Comparison of ENCODE assay signal across 9 mouse cellular contexts in genomic region chr5:122280422-122280826, GRCm38 (mm10). TPM values are rescaled to one million over a fixed set of nuclear protein-coding genes. Genes with fewer than 3 reads are reported as not detected.
DNase-seq lines count a peak whose midpoint lies in the region; ATAC-seq and TF ChIP-seq lines count a peak whose summit lies in the region.
"Had no signal": no experiment of that assay in that cellular context is flagged by ENCODE, and none has a peak within 500 bp of the region (broad histone marks: within the 10 kb centered on the region; RNA-seq: fewer than 3 reads in every experiment).

No protein-coding gene starts in this region.

- no peaks in the 10 kb centered on the region for H3K9me3 ChIP-seq in heart, embryonic 10.5 days
- H3K9me3 ChIP-seq in liver, postnatal 0 days (ENCODE audit: low read length) = no peaks in the 10 kb centered on the region

- DNase-seq in heart, embryonic 10.5 days (ENCODE audit: low spot score) = no peak
- no peak for DNase-seq in heart, postnatal 14 days
- no peak for DNase-seq in testis, postnatal 14 days (ENCODE audit: low spot score)
- no peak for DNase-seq in liver, postnatal 0 days
- DNase-seq in MN1 (ENCODE audit: low spot score) = no peak
- no peak for DNase-seq in embryo, embryonic 10 days (ENCODE audit: low spot score)
- DNase-seq in layer of hippocampus, postnatal 25 days (ENCODE audit: extremely low spot score in 1 of 2, low spot score in 1 of 2) = no peak

- intact Hi-C loops in heart, postnatal 14 days (cut with DNase I) = no loop called here

- ATAC-seq in liver, postnatal 0 days = no peak
- ATAC-seq: CD4-positive, CD25-positive, alpha-beta regulatory T cell, adult 4 months had no signal

- H3K9ac ChIP-seq in liver, postnatal 0 days (replicated peaks) = no peak overlapping the region

- H3K27ac ChIP-seq in heart, embryonic 10.5 days = peak overlapping the region; percentile 59; the same call in 1 of the 2 replicates
- peak overlapping the region; percentile 21; the same call in 1 of the 2 replicates for H3K27ac ChIP-seq in testis, adult 2 months (ENCODE audit: control insufficient read depth, insufficient read depth, low read depth, low read length)
- H3K27ac ChIP-seq in liver, postnatal 0 days (ENCODE audit: low read depth) = peak overlapping the region; percentile 61

- no peaks in the 10 kb centered on the region for H3K27me3 ChIP-seq in heart, embryonic 10.5 days (ENCODE audit: insufficient read depth, poor library complexity, severe bottlenecking)
- no peaks in the 10 kb centered on the region for H3K27me3 ChIP-seq in testis, adult 2 months (ENCODE audit: control insufficient read depth, insufficient read depth, low read length)
- no peaks in the 10 kb centered on the region for H3K27me3 ChIP-seq in liver, postnatal 0 days (ENCODE audit: insufficient read depth, low read length)

- no peak for TF ChIP-seq POLR2A in testis, adult 2 months (IDR thresholded peaks at IDR 0.05; ENCODE audit: control insufficient read depth, low read depth, low read length)

- H3K4me1 ChIP-seq in heart, embryonic 10.5 days = peaks cover 22% of the 10 kb centered on the region
- peaks cover 28% of the 10 kb centered on the region for H3K4me1 ChIP-seq in testis, adult 2 months (ENCODE audit: control insufficient read depth, insufficient read depth, low read length)
- peaks cover 33% of the 10 kb centered on the region for H3K4me1 ChIP-seq in liver, postnatal 0 days (ENCODE audit: insufficient read depth)

- peak overlapping the region; percentile 31; the same call in 1 of the 2 replicates for H3K4me3 ChIP-seq in heart, embryonic 10.5 days
- no peak overlapping the region for H3K4me3 ChIP-seq in testis, adult 2 months (ENCODE audit: control insufficient read depth, low read depth, low read length)
- H3K4me3 ChIP-seq in liver, postnatal 0 days (ENCODE audit: low read depth, low read length) = no peak overlapping the region

- no peaks in the 10 kb centered on the region for H3K36me3 ChIP-seq in heart, embryonic 10.5 days
- H3K36me3 ChIP-seq in testis, adult 2 months (ENCODE audit: control insufficient read depth, insufficient read depth, low read length) = no peaks in the 10 kb centered on the region
- no peaks in the 10 kb centered on the region for H3K36me3 ChIP-seq in liver, postnatal 0 days (replicated peaks; ENCODE audit: insufficient read depth, low read length)

- TF ChIP-seq CTCF in testis, adult 2 months (IDR thresholded peaks at IDR 0.05; ENCODE audit: control insufficient read depth, insufficient read depth, insufficient replicate concordance, low read depth, low read length) = no peak
- TF ChIP-seq CTCF in liver, postnatal 0 days (IDR thresholded peaks at IDR 0.05; ENCODE audit: low read depth) = no peak

- no peak for TF ChIP-seq EP300 in liver, postnatal 0 days (IDR thresholded peaks at IDR 0.05; ENCODE audit: low read depth)

- 34% methylated on average over 6 of the region's 6 CpGs for WGBS in heart, embryonic 10.5 days
- WGBS in liver, postnatal 0 days (ENCODE audit: insufficient replicate concordance) = 30% methylated on average over 6 of the region's 6 CpGs

- H3K4me2 ChIP-seq in liver, postnatal 0 days (ENCODE audit: low read depth, low read length) = peak overlapping the region; percentile 44; the same call in 1 of the 2 replicates

RNA-seq across cellular contexts. Expression of gene Pptc7, which starts 3.7 kb away (rescaled TPM):
- 9.1 and 9.9 TPM in 2 replicates for polyA plus RNA-seq in heart, embryonic 10.5 days (2016; fragmentation: Nextera tagmentation; extraction: Ambion mirVana)
- total RNA-seq in heart, postnatal 14 days (2021) = 10 to 100 TPM; 85.5 to 87.2 TPM
- polyA plus RNA-seq in testis, adult 2 months (2012; rRNA removed) = 47.8 and 48.0 TPM in 2 replicates
- 4.4 and 5.6 TPM in 2 replicates for polyA plus RNA-seq in liver, postnatal 0 days (2015; fragmentation: Nextera tagmentation; extraction: Ambion mirVana)
- 10 to 100 TPM; 36.5 to 42.5 TPM for total RNA-seq in layer of hippocampus, postnatal 25 days (2021)

RNA-seq across cellular contexts. Expression of gene Tctn1, which starts 16.2 kb away (rescaled TPM):
- 2.4 and 3.1 TPM in 2 replicates for polyA plus RNA-seq in heart, embryonic 10.5 days (2016; fragmentation: Nextera tagmentation; extraction: Ambion mirVana)
- 1 to 10 TPM; 5.2 to 6.7 TPM for total RNA-seq in heart, postnatal 14 days (2021)
- 59.8 and 63.3 TPM in 2 replicates for polyA plus RNA-seq in testis, adult 2 months (2012; rRNA removed)
- 1.1 and 1.2 TPM in 2 replicates for polyA plus RNA-seq in liver, postnatal 0 days (2015; fragmentation: Nextera tagmentation; extraction: Ambion mirVana)
- total RNA-seq in layer of hippocampus, postnatal 25 days (2021) = 10 to 100 TPM; 11.8 to 12.3 TPM

Comparison
In these comparisons a context has a peak if more than half of its experiments do, and no peak if none do; other contexts are left out.
1. RNA of gene Tctn1, which starts 16.2 kb away (polyA plus RNA-seq): 59.8 to 63.3 TPM in testis, adult 2 months; 2.4 to 3.1 TPM in heart, embryonic 10.5 days and 1.1 to 1.2 TPM in liver, postnatal 0 days; every median in the first group is over 10 times any median in the second.
2. Peak in every context shown above with its lines, with median percentiles within 50 percentile points of each other: H3K27ac ChIP-seq.